Mouse (Mus musculus) E14TG2a.4 (cell line): ENCODE data around the gene Pip5k1a.

Source experiments
- CTCF ChIP-seq: conservative IDR thresholded peaks from 2 replicates; pipeline ENCODE4 v1.5.1; 2014; ENCODE audit warnings: low read length
- POU5F1 ChIP-seq: IDR thresholded peaks from 2 replicates; pipeline ENCODE4 v1.6.1; 2014; ENCODE audit warnings: low read length, borderline replicate concordance

GRCm38 (mm10) chr3:95105586-95106337 is 968 bp downstream of the Pip5k1a start:
- TF ChIP-seq CTCF (no peak), POU5F1 (no peak)
